Mouse (Mus musculus) gastrocnemius, postnatal 14 days (tissue): ENCODE measurements around the gene Mrpl53. TPM values are rescaled to one million over a fixed set of nuclear protein-coding genes. Genes with fewer than 3 reads are reported as not detected.

ENCODE experiments used
- DNase-seq: peaks from one replicate; pipeline ENCODE4 v3.0.0; 2021; ENCODE audit warnings: mixed read lengths
- intact Hi-C: fragments of 180-260 bp; cut with DNase I; formaldehyde crosslinking; loops from one replicate; pipeline ENCODE4 v1.15.1; 2025; ENCODE audit warnings: low total_unique reads
- total RNA-seq, 2 experiments: library from RNA; stranded (reverse); gene quantifications; 2 replicates each; pipeline ENCODE4 v1.2.3; 2021

The Mrpl53 gene
- total RNA-seq, 2 experiments from 2014 or later = 100 to 117 TPM

GRCm38 (mm10) chr6:83087205-83087925, 21.5 kb upstream of the Mrpl53 start:
- DNase-seq = peak; percentile 58
- intact Hi-C loops = no loop called here

DNA sequence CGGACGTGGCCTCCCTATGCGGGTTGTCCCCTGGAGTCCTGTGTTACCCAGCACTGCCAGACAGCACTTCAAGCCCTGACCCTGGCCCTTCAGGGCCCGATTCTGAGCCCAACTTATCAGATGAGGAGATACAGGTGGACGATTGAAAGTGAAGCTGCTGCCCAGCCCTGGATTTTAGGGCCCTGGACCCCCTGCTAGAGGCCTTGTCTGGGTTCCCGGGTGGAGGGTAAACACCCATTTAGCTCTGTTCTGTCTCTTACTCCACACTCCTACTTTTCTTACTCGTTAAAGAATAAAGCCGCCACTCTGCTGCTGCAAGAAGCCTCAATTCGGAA, 20.9 kb upstream of the Mrpl53 start:
- intact Hi-C loops = no loop called here
- DNase-seq = no peak

- intact Hi-C loops = no loop called here
- DNase-seq = no peak
These were observed 16.3 kb upstream of the Mrpl53 start for GRCm38 (mm10) chr6:83092416-83093127.

- intact Hi-C loops = no loop called here
These were observed 12.9 kb upstream of the Mrpl53 start for GRCm38 (mm10) chr6:83095968-83096367.

DNA sequence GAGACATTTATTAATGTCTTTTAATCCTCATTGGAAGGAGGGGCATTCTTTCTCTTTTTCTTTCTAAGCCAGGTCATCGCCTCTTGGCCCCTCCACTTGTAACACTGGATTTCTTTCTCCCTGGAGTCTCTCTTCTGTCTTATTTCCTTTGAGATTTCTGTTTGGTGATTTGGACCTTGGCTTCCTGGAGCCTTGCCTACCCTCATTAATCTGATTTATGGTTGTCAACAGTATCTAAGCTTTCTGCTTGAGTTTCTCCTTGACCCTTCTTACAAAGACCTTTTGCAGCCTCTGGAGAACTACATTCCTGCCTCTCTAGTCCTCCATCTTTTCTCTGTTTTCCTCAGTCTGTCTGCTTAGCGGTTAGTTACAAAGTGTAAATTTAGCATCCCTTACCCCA, 10.4 kb upstream of the Mrpl53 start:
- intact Hi-C loops = no loop called here
- DNase-seq = no peak

More at GRCm38 (mm10) chr6:83095968-83096367, 12.9 kb upstream of the Mrpl53 start:
- no peak for DNase-seq

DNA sequence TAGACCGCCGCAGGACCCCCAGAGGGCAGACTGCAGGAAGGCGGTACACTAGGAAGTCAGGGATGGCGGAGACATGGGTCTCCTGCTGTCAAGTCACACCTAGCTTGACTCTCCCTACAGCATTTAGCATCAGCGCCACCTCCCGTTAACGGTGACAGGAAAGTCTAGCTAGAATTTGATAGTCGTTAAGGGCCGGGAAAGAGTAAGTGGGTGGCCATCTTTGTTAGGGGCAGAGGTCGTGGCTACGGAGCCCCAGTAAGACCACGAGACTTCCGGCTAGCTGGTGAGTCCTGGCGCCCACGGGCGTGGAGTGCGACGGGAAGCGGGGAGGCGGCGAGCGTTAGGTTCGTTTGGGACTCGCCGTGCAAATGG, 7.5 kb upstream of the Mrpl53 start, which contains the start of the genes Ccdc142 and Gm42688:
TSS of gene Ccdc142 (plus strand) at position 286 of the 372 bp plus-strand sequence.
TSS of gene Gm42688 (plus strand) at position 302 of the 372 bp plus-strand sequence.
- intact Hi-C loops = loop anchor here (5.0 kb wide), 1 partner anchor 99 kb away; no protein-coding TSS in a partner anchor
- peak; percentile 88 for DNase-seq

- intact Hi-C loops = loop anchor here (5.0 kb wide), 1 partner anchor 100 kb away; no protein-coding TSS in a partner anchor
- peak; percentile 76 for DNase-seq
These were observed 6.9 kb upstream of the Mrpl53 start for GRCm38 (mm10) chr6:83101688-83102556.

DNA sequence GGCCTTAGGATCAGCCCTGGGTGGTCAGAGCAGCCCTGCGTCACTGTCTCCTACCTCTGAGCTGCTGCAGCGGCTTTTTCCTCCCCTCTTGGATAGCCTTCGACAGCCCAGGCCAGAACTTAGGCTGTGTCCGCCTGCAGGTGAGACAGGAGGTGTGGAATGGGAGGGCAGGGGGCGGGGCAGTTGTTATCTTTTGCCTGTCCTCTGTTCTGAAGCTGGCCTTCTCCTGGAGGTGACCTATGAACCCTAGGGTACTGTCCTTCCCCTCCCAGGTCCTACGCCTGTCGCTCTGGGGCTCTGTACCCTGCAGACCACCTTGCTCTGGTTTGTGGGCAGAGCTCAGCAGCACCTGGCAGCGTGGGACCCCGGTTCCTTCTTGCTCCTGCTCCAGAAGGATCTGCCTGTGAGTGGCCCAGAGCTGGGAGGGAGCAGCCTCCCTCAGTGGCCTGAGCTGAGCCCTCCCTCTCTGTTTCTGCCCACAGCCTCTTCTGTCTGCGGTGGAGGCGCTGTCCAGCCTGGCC, 5.7 kb upstream of the Mrpl53 start:
- no peak for DNase-seq
- intact Hi-C loops = loop anchor here (5.0 kb wide), 1 partner anchor 101 kb away; no protein-coding TSS in a partner anchor

GRCm38 (mm10) chr6:83104158-83104557, 4.7 kb upstream of the Mrpl53 start:
- no peak for DNase-seq
- intact Hi-C loops = loop anchor here (5.0 kb wide), 1 partner anchor 102 kb away; no protein-coding TSS in a partner anchor

- DNase-seq = peak; percentile 84
- intact Hi-C loops = no loop called here
These were observed 1.1 kb upstream of the Mrpl53 start for GRCm38 (mm10) chr6:83107566-83108400.

DNA sequence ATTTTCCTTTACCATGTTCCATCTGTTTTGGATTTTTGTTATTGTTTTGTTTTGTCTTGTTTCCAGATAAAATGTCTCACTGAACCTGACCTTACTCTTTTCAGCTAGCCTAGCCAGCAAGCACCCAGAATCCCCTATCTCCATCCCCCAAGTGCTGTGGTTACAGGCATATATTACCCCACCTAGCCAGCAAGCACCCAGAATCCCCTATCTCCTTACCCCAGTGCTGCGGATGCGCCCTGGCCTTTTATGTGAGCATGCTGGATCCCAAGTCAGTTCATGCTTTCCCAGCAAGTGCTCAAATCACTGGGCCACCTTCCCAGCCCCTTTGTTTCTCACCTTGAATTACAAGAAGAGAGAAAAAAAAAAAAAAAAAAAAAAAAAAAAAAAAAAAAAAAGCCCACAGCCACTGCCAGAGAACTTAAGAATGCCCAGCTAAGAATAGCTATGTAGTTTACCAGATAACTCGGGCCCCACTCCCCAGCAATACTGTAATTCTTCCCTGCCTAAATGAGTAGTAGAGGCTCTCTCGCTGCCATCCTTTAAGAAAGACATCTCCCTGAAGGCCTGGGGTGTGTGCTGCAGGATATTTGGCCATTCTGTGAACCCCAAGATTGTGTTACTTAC, 2.8 kb downstream of the Mrpl53 start:
- intact Hi-C loops = no loop called here
- no peak for DNase-seq

DNA sequence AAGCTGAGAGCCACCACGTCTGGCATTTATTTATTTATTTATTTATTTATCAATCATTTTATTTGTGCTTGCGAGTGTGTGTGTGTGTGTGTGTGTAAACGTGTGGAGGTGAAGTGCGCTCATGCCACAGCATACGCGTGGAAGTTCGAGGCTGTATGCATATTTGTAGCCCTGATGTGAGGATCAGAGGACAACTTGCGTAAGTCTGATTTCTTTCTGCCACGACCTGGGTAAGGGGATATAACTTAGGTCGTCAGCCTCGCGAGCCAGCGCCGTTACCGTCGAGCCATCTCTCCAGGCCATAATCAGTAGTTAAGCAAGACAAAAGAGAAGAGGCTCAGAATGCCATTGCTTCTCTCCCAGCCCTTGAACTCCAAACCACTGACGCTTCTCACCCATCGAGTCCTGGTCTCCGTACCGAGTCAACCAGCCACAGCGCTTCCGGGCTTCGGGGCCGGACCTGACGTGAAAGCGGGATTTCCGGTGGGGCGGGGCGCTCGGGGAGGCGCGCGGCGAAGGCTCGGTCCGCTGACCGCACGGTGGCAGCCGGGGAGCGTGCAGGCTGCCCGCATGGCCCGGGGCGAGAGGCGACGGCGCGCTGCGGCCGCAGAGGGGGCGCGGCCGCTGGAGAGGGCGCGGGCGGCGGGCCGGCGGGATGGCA, 6.3 kb downstream of the Mrpl53 start, which contains the start of gene Mogs:
TSS of gene Mogs (plus strand) at position 486 of the 661 bp plus-strand sequence.
- peak; percentile 96 for DNase-seq
- intact Hi-C loops = loop anchor here (5.0 kb wide), 1 partner anchor 47 kb away; no protein-coding TSS in a partner anchor

GRCm38 (mm10) chr6:83115682-83116372, 7.0 kb downstream of the Mrpl53 start:
- no peak for DNase-seq
- intact Hi-C loops = loop anchor here (5.0 kb wide), 1 partner anchor 46 kb away; no protein-coding TSS in a partner anchor

- intact Hi-C loops = loop anchor here (5.0 kb wide), 1 partner anchor 46 kb away; no protein-coding TSS in a partner anchor
- DNase-seq = no peak
These were observed 7.7 kb downstream of the Mrpl53 start for GRCm38 (mm10) chr6:83116373-83117164.

DNA sequence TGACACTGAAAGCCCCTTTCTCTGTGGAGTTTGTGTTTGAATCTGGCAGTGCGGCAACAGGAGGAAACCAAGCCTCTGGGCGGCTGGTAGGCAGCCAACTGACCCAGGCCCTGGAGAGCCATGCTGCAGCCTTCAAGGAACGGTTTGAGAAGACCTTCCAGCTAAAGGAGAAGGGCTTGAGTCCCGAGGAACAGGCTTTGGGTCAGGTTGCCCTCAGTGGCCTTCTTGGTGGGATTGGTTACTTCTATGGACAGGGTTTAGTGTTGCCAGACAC, 8.3 kb downstream of the Mrpl53 start:
- no peak for DNase-seq
- intact Hi-C loops = loop anchor here (5.0 kb wide), 1 partner anchor 45 kb away; no protein-coding TSS in a partner anchor

GRCm38 (mm10) chr6:83117616-83118015, 8.8 kb downstream of the Mrpl53 start:
- DNase-seq = no peak
- intact Hi-C loops = loop anchor here (5.0 kb wide), 1 partner anchor 45 kb away; no protein-coding TSS in a partner anchor
